Mouse (Mus musculus): ENCODE results near the gene Tpcn2.

Tpcn2 gene

GRCm38 (mm10) chr7:145242851-145243712, 40.7 kb downstream of the Tpcn2 start:
- peak; percentile 68 for DNase-seq (ENCODE audit: inconsistent ontology term)

- peak; percentile 65 for DNase-seq (ENCODE audit: inconsistent ontology term)
Measured at GRCm38 (mm10) chr7:145242028-145242427, 41.8 kb downstream of the Tpcn2 start.

- no peak for DNase-seq (ENCODE audit: inconsistent ontology term)
Measured at GRCm38 (mm10) chr7:145240929-145241328, 42.9 kb downstream of the Tpcn2 start.

GRCm38 (mm10) chr7:145239736-145240505, 43.9 kb downstream of the Tpcn2 start:
- no peak for DNase-seq (ENCODE audit: inconsistent ontology term)

GRCm38 (mm10) chr7:145239145-145239544, 44.7 kb downstream of the Tpcn2 start:
- DNase-seq (ENCODE audit: inconsistent ontology term), result no peak

- DNase-seq (ENCODE audit: inconsistent ontology term), result no peak
Measured at GRCm38 (mm10) chr7:145234841-145235790, 48.7 kb downstream of the Tpcn2 start.

- no peak for DNase-seq (ENCODE audit: inconsistent ontology term)
Measured at GRCm38 (mm10) chr7:145231659-145232058, 52.2 kb downstream of the Tpcn2 start.

- DNase-seq (ENCODE audit: inconsistent ontology term), result no peak
Measured at GRCm38 (mm10) chr7:145226641-145227040, 57.2 kb downstream of the Tpcn2 start.

GRCm38 (mm10) chr7:145225626-145226025, 58.2 kb downstream of the Tpcn2 start:
- DNase-seq (ENCODE audit: inconsistent ontology term), result no peak

GRCm38 (mm10) chr7:145221841-145222689, 61.7 kb downstream of the Tpcn2 start:
- peak; percentile 94 for DNase-seq (ENCODE audit: inconsistent ontology term)

GRCm38 (mm10) chr7:145221346-145221745, 62.5 kb downstream of the Tpcn2 start:
- no peak for DNase-seq (ENCODE audit: inconsistent ontology term)

- DNase-seq (ENCODE audit: inconsistent ontology term), result peak; percentile 94
Measured at GRCm38 (mm10) chr7:145219420-145219831, 64.4 kb downstream of the Tpcn2 start.

GRCm38 (mm10) chr7:145216591-145216990, 67.2 kb downstream of the Tpcn2 start:
- DNase-seq (ENCODE audit: inconsistent ontology term), result peak; percentile 62

GRCm38 (mm10) chr7:145215476-145215875, 68.3 kb downstream of the Tpcn2 start:
- DNase-seq (ENCODE audit: inconsistent ontology term), result peak; percentile 87

- peak; percentile 69 for DNase-seq (ENCODE audit: inconsistent ontology term)
Measured at GRCm38 (mm10) chr7:145211680-145212659, 71.8 kb downstream of the Tpcn2 start.

GRCm38 (mm10) chr7:145210477-145211070, 73.2 kb downstream of the Tpcn2 start:
- DNase-seq (ENCODE audit: inconsistent ontology term), result no peak

GRCm38 (mm10) chr7:145208006-145208405, 75.8 kb downstream of the Tpcn2 start, which contains the start of gene 1810010D01Rik:
TSS of gene 1810010D01Rik (minus strand) at chr7:145208119.
- no peak for DNase-seq (ENCODE audit: inconsistent ontology term)

- no peak for DNase-seq (ENCODE audit: inconsistent ontology term)
Measured at GRCm38 (mm10) chr7:145206801-145207200, 77.0 kb downstream of the Tpcn2 start.

- DNase-seq (ENCODE audit: inconsistent ontology term), result peak; percentile 97
Measured at GRCm38 (mm10) chr7:145206056-145206610, 77.7 kb downstream of the Tpcn2 start.
